Mouse (Mus musculus) embryonic facial prominence, embryonic 11.5 days (tissue): ENCODE results near the gene Cd209f. TPM values are rescaled to one million over a fixed set of nuclear protein-coding genes. Genes with fewer than 3 reads are reported as not detected.
A peak's percentile ranks its signal among the peaks of the same experiment; 100 is the strongest.
"Not testable (repeated sequence)": the region's sequence is repeated elsewhere in the genome, so short reads cannot be mapped to it uniquely, and the experiment has no call there.

Experiments
- ATAC-seq: fragments of 200-750 bp; cut with Nextera tagmentation; replicated peaks from 2 replicates; pipeline ENCODE4 v1.8.0; 2017; ENCODE audit warnings: low read depth; ENCODE audit not compliant: insufficient number of reproducible peaks, low FRiP score, low TSS enrichment
- DNase-seq: peaks from one replicate; pipeline ENCODE4 v3.0.0-alpha.2; 2015; ENCODE audit warnings: low spot score
- H3K27ac ChIP-seq: fragments of 300-500 bp; sonication (generic); replicated peaks from 2 replicates; pipeline ENCODE4 v1.5.1; 2014; ENCODE audit warnings: mild to moderate bottlenecking, low read depth, low read length, control low read depth
- H3K27me3 ChIP-seq: fragments of 300-500 bp; sonication (generic); 2 replicates; pipeline ENCODE4 v1.6.1; 2014; ENCODE audit warnings: mild to moderate bottlenecking, low read length, moderate library complexity, mixed read lengths; ENCODE audit not compliant: control insufficient read depth, insufficient read depth
- H3K36me3 ChIP-seq: fragments of 300-500 bp; sonication (generic); replicated peaks from 2 replicates; pipeline ENCODE4 v1.6.1; 2014; ENCODE audit warnings: low read depth, mild to moderate bottlenecking, low read length, moderate library complexity, mixed read lengths; ENCODE audit not compliant: control insufficient read depth, insufficient read depth
- H3K4me1 ChIP-seq: fragments of 300-500 bp; sonication (generic); 2 replicates; pipeline ENCODE4 v1.6.1; 2014; ENCODE audit warnings: low read length, mixed read lengths; ENCODE audit not compliant: control insufficient read depth, insufficient read depth
- H3K4me2 ChIP-seq: fragments of 300-500 bp; sonication (generic); 2 replicates; pipeline ENCODE4 v1.6.1; 2014; ENCODE audit warnings: low read depth, mild to moderate bottlenecking, control low read depth, low read length, moderate library complexity
- H3K4me3 ChIP-seq: fragments of 300-500 bp; sonication (generic); 2 replicates; pipeline ENCODE4 v1.5.1; 2014; ENCODE audit warnings: low read depth, low read length, control low read depth
- H3K9ac ChIP-seq: fragments of 300-500 bp; sonication (generic); replicated peaks from 2 replicates; pipeline ENCODE4 v1.6.1; 2014; ENCODE audit warnings: mild to moderate bottlenecking, control low read depth, low read length
- H3K9me3 ChIP-seq: fragments of 300-500 bp; sonication (generic); replicated peaks from 2 replicates; pipeline ENCODE4 v1.6.1; 2016; ENCODE audit warnings: mild to moderate bottlenecking, low read length, inconsistent platforms, mixed read lengths; ENCODE audit not compliant: control insufficient read depth
- WGBS: fragments of 180-500 bp; shearing (Covaris S2); extraction: QIAGEN DNeasy Blood & Tissue Kit; methylation state at CpG from one replicate; pipeline ENCODE4 v1.1.7; 2014; 5-methylcytosine and 5-hydroxymethylcytosine counted together
- polyA plus RNA-seq: library from polyadenylated mRNA; unstranded; fragments of >200 nt; fragmentation: Nextera tagmentation; extraction: Ambion mirVana; gene quantifications from 2 replicates; pipeline ENCODE4 v1.2.1, GENCODE M21; 2014

Cd209f gene
- not detected in 2 replicates for polyA plus RNA-seq

- not testable (repeated sequence) for H3K4me3 ChIP-seq, DNase-seq, H3K4me2 ChIP-seq, H3K9ac ChIP-seq, H3K27ac ChIP-seq, H3K27me3 ChIP-seq, ATAC-seq, H3K9me3 ChIP-seq, H3K36me3 ChIP-seq, H3K4me1 ChIP-seq
- WGBS = 80% methylated on average over 1 of the region's 2 CpGs
Observed at GRCm38 (mm10) chr8:4105735-4106134, at the start of gene Cd209f. Gene Cd209f, minus strand, starts transcription at chr8:4105835.

GRCm38 (mm10) chr8:4154878-4155277 is 49.2 kb upstream of the Cd209f start:
- DNase-seq (no peak), ATAC-seq (no peak)
- Histone ChIP-seq H3K36me3 (no peaks in the 10 kb centered on the region), H3K9ac (no peak overlapping the region), H3K4me2 (no peak overlapping the region), H3K9me3 (no peaks in the 10 kb centered on the region; the same call in 1 of the 2 replicates), H3K4me3 (no peak overlapping the region), H3K27ac (no peak overlapping the region), H3K4me1 (no peaks in the 10 kb centered on the region), H3K27me3 (no peaks in the 10 kb centered on the region)

DNA sequence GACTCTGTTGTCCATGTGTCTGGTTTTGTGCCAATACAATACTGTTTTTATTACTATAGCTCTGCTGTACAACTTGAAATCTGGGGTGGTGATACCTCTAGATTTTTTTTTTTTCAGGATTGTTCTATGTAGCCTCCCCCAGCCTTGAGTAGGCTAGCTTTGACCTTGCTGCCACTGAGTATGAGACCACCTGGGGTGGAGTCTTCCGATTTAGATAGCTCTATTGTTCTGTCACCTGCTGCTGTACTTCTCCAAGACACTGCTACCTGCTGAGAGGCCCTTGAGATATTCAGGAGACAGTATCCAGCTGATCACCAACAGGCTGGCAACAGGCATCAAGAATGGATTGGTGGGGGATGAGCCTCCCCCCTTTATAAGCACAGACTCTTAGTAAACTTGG is 41.6 kb upstream of the Cd209f start:
- Histone ChIP-seq H3K4me1 (no peaks in the 10 kb centered on the region), H3K36me3 (no peaks in the 10 kb centered on the region), H3K4me2 (no peak overlapping the region), H3K27ac (no peak overlapping the region), H3K9me3 (no peaks in the 10 kb centered on the region; the same call in 1 of the 2 replicates), H3K4me3 (no peak overlapping the region), H3K27me3 (no peaks in the 10 kb centered on the region), H3K9ac (no peak overlapping the region)
- 36% methylated on average over 1 of the region's 1 CpGs for WGBS
- DNase-seq (no peak), ATAC-seq (no peak)

GRCm38 (mm10) chr8:4141721-4142120 is 36.1 kb upstream of the Cd209f start:
- no peak for ATAC-seq
- Histone ChIP-seq H3K36me3 (no peaks in the 10 kb centered on the region), H3K27me3 (no peaks in the 10 kb centered on the region), H3K4me1 (no peaks in the 10 kb centered on the region), H3K9ac (no peak overlapping the region), H3K9me3 (no peaks in the 10 kb centered on the region), H3K4me3 (no peak overlapping the region), H3K27ac (no peak overlapping the region), H3K4me2 (no peak overlapping the region)
- 61% methylated on average over 3 of the region's 3 CpGs for WGBS
- DNase-seq = peak; percentile 34

GRCm38 (mm10) chr8:4139660-4140646 is 34.3 kb upstream of the Cd209f start:
- Histone ChIP-seq H3K27me3 (no peaks in the 10 kb centered on the region), H3K4me2 (no peak overlapping the region), H3K4me1 (no peaks in the 10 kb centered on the region), H3K9ac (no peak overlapping the region), H3K36me3 (no peaks in the 10 kb centered on the region), H3K9me3 (no peaks in the 10 kb centered on the region), H3K27ac (no peak overlapping the region), H3K4me3 (no peak overlapping the region)
- ATAC-seq = peak; percentile 76
- peak; percentile 90 for DNase-seq
- 11% methylated on average over 12 of the region's 12 CpGs for WGBS

GRCm38 (mm10) chr8:4133798-4134197 is 28.2 kb upstream of the Cd209f start, which contains the start of gene Cd209g:
Gene Cd209g, plus strand, starts transcription at chr8:4134098.
- H3K4me1 ChIP-seq = no peaks in the 10 kb centered on the region
- no peaks in the 10 kb centered on the region for H3K27me3 ChIP-seq
- no peak for DNase-seq
- no peak for ATAC-seq
- no peak within 1 kb of the TSS for H3K9ac ChIP-seq
- H3K27ac ChIP-seq = no peak within 1 kb of the TSS
- no peaks in the 10 kb centered on the region for H3K9me3 ChIP-seq
- no peaks in the 10 kb centered on the region for H3K36me3 ChIP-seq
- no peak within 1 kb of the TSS for H3K4me3 ChIP-seq
- no peak within 1 kb of the TSS for H3K4me2 ChIP-seq
- WGBS = 83% methylated on average over 10 of the region's 10 CpGs

DNA sequence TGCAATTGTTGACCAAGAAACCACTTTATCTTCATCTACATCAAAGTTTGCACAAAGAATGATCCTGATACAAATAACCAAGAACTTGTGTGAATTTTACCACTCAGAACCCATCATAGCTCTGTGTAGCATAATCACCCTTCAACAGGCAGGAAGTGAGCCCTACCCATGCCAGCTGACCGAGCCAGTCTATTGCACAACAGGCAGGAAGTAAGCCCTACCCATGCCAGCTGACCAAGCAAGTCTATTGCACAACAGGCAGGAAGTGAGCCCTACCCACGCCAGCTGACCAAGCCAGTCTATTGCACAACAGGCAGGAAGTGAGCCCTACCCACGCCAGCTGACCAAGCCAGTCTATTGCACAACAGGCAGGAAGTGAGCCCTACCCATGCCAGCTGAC is 17.1 kb downstream of the Cd209f start:
- WGBS = 94% methylated on average over 3 of the region's 3 CpGs
- H3K9me3 ChIP-seq, DNase-seq, H3K4me1 ChIP-seq, H3K4me2 ChIP-seq, H3K4me3 ChIP-seq, H3K27ac ChIP-seq, ATAC-seq, H3K36me3 ChIP-seq, H3K9ac ChIP-seq, H3K27me3 ChIP-seq: not testable (repeated sequence)

- H3K9me3 ChIP-seq, H3K27ac ChIP-seq, H3K36me3 ChIP-seq, H3K4me1 ChIP-seq, H3K9ac ChIP-seq, ATAC-seq, H3K4me2 ChIP-seq, H3K4me3 ChIP-seq, H3K27me3 ChIP-seq, DNase-seq: not testable (repeated sequence)
- 46% methylated on average over 30 of the region's 33 CpGs for WGBS
Observed at GRCm38 (mm10) chr8:4087180-4087722, 18.4 kb downstream of the Cd209f start.
